Mouse (Mus musculus) hindlimb bud, embryonic 11.5 days (tissue): Measurements from ENCODE around the gene Scn4a.
A peak's percentile ranks its signal among the peaks of the same experiment; 100 is the strongest.
"Not testable (repeated sequence)": the region's sequence is repeated elsewhere in the genome, so short reads cannot be mapped to it uniquely, and the experiment has no call there.

Experiments
- DNase-seq: peaks from one replicate; pipeline ENCODE4 v3.0.0-alpha.2; 2012; ENCODE audit warnings: low read depth, low spot score; ENCODE audit errors: extremely low spot score

The Scn4a gene

DNA sequence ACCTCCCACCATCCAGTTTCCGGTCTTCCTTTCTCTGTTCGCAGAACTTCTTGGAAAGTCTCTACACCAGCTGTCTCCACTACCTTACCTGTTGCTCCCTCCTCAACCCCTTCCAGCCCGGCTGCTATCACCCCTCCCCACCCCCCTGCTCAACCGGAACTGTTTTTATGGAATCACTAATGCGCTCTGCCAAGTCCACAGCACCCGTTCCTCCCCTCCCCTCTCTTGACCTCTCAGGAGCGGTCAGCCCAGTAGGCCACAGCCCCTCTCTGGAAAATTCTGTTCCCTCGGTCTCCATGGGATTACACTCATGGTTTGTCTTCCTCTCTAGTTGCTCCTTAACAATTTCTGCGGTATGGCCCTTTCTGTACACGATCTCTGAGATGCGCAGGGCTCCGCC lies at the start of gene Scn4a:
TSS of gene Scn4a (minus strand) at position 101 of the 400 bp plus-strand sequence.
- no peak for DNase-seq

GRCm38 (mm10) chr11:106398481-106398880 lies 45.4 kb upstream of the Scn4a start:
- DNase-seq: no peak

DNA sequence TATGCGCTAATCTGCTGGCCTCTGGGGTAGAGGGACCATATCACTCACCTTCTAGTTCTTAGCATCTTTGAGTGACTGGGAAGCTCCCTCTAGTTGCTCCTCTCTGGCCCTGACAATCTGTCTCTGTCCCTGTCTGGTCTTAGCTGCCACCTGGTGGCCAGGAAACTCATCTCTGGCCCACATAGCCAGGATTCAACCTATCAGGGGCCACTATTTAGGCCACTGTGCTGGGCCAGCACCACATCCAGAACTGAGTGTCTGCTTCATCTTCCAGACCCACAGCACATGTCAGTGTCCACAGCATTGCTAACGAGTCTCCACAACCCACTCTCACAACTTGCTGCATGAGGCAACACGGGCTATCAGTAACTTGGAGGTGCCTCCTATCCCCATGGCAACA lies 44.6 kb upstream of the Scn4a start:
- DNase-seq: no peak

DNA sequence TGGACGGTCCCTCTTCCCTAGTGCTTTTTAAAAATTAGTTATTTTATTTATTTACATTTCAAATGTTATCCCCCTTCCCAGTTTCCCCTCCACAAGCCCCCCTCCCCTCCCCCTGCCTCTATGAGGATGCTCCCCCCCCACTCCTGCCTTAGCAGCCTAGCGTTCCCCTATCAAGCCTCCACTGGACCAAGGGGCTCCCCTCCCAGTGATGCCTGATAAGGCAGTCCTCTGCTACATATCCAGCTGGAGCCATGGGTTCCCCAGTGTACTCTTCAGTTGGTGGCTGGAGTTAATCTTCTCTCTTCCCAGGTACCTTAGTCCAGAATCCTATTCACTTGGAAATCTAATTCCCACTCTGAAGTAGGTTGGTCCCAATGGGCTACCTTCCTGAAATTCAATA lies 41.0 kb upstream of the Scn4a start:
- DNase-seq: not testable (repeated sequence)

DNA sequence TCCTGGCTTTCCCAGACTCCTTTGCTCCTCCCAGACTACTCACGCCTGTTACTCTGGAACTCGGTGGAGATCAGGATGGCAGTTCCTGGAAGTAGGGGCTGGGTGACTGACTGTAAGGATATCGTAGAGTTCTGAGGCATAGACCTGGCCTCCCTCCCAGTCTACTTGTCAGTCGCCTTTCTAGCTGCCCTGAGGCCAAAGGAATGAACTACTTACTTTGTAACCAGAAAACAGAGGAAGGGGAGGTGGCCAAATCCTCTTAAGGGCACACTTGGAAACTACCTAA lies 40.2 kb upstream of the Scn4a start:
- DNase-seq: no peak

DNA sequence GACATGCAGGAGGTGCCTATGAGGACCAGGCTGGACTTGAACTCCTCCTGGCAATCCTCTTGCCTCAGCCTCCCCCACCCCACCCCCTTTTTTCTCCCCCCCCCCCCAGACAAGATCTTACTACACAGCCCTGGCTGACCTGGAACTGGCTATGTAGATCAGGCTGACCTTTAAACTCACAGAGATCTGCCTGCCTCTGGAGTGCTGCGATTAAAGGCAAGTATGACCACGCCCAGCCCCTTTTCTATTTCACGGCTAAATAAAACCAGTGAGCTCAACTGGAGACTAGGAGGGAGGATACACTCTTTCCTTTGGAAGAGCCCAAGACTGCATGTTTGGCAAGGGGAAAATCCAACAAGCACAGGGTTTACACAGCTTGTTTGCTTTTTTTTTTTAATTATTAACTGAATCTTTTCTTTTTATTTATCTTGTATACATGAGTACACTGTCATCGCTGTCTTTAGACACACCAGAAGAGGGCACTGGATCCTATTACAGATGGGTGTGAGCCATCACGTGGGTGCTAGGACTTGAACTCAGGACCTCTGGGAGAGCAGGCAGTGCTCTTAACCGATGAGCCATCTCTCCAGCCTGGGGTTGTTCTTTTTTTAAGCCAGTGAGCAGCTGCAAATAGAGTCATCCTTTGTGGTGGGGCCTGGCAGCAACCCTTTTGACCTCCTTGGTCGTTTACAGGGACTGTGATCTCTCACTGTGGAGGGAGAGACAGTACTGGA lies 39.7 kb upstream of the Scn4a start:
- DNase-seq: no peak

DNA sequence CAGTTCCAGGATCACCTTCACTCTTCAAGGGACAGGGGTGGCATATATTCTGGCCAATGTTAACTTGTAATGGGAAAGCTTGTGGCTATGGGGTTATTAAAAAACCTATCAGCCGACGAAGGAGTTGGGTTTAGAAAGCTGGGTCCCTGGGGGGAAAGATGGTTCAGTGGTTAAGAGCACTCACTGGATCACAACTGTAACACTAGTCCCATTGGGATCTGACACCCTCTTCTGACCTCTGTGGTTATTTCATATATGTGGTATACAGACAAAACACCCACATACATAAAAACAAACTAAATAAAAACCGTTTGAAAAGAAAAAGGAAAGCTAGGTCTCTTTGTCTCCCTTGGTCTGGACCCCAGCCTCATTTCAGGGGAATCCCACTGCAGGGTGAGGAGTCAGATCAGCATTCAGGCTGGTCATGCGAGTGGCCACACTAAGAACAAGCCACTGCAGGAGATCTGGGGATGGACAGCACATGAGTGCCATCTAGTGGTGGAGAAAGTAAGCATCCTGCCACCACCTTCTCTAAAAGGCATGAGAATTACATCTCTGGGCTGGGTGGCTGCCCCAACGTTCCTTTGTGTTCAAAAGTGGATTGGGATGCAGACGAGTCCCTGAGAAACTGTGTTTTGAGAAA lies 38.6 kb upstream of the Scn4a start:
- peak; percentile 81 for DNase-seq

DNA sequence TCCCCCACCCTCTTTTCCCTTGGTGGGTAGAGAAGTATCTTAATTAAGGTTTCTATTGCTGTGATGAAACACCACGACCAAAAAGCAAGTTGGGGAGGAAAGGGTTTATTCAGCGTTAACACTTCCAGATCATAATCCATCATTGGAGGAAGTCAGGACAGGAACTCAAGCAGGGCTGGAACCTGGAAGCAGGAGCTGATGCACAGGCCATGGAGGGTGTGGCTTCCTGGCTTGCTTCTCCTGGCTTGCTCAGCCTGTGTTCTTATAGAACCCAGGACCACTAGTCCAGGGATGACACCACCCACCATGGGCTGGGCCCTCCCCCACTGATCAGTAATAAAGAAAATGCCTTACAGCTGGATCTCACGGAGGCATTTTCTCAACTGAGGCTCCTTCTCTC lies 37.7 kb upstream of the Scn4a start:
- DNase-seq: no peak

DNA sequence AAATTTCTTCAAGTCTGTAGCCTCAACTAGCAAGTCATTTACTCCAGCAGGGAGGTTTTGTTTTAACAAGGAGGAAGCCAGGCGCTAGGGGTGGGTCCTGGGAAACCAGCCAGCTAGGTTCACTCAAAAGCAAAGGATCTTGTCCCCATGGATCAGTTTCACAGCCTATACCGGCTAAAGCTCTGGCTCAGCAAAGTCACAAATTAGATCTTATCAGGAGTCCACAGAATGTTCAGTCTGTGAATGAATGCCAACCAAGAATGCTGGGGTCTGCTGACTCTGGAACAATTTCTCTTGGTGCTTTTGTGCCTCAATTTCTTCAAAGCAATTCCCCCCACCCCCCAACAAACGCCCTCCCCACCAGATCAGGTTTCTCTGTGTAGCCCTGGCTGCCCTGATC lies 36.5 kb upstream of the Scn4a start:
- no peak for DNase-seq

GRCm38 (mm10) chr11:106387791-106388216 lies 34.7 kb upstream of the Scn4a start, which contains the start of gene Icam2:
Gene Icam2, minus strand, starts transcription at chr11:106388075.
- no peak for DNase-seq

DNA sequence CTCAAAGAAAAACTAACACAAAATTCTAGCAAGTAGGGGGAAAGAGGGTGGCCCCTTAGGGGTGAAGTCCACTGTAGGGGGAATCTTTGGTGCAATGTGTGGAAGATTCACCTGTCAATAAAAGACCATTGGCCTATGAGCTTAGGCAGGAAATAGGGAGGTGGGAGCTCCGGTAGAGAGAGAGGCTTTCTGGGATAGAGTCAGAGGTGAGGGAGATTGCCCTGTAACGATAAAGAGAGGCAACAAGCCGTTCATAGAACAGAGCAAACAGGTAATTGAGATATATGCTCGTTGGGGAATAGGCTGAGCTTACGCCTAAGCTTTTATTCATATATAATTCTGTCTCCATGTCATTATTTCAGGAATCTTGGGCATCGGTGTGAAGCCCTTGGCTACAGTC lies 33.9 kb upstream of the Scn4a start:
- no peak for DNase-seq

- DNase-seq: no peak
Observed at GRCm38 (mm10) chr11:106386409-106386808, 33.3 kb upstream of the Scn4a start.

GRCm38 (mm10) chr11:106383051-106383790 lies 30.1 kb upstream of the Scn4a start:
- no peak for DNase-seq

DNA sequence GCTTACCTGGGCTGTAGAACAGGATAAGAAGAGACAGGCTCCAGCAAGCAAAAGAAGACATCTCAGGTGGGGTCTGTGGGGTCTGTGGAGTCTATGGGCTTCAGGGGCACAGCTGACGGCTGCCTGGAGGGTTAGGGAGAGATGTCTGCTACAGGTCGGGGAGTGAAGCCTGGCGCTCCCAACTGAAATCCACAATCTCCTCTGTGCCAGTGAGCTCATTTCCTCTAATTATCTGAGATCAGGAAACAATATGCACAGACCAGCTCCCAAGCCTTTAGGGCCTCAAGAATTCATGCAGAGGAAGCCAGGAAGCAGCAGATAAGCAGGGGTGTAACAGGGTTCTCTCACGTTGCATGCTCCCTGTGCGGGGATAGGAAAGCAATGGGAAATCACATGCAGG lies 29.3 kb upstream of the Scn4a start:
- no peak for DNase-seq

DNA sequence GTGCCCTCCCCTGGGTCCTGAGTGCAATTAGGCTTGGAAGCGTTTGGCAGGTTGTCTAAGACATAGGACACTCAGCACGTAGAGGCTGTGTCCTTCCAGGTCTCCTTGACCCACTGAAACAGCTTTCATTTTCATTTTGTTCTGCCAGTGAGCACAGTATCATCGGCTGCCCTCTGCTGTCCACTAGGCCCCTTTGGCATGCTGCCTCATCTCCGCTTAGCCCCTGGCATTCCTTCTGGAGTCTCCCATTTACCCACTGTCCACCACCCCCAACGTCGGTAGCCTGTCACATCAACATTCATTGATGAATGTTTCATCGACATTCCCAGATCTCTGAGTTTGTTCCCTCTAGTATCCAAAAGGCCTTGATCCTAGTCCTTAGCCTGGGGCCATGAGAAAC lies 28.8 kb upstream of the Scn4a start:
- DNase-seq: no peak

GRCm38 (mm10) chr11:106381011-106381410 lies 27.9 kb upstream of the Scn4a start:
- DNase-seq: no peak

DNA sequence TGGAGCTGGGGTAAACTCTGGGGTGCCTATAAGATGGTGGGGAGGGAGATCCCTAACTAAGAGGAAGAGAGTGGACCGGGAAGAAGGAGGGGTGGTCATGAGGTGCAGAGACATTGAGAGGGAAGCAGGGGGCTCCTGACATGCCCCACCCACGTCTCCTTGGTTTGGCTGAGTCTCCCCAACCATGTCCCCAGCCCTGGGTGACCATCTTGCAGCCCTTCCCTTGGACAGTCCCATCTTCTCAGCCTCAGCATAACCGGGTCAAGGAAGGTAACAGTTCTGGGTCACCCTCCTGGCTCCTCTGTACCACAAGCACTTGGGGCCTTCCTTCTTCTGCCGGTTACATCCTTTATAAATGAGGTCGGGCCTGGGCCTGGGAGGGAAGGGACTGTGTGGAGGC lies 21.9 kb upstream of the Scn4a start:
- no peak for DNase-seq

DNA sequence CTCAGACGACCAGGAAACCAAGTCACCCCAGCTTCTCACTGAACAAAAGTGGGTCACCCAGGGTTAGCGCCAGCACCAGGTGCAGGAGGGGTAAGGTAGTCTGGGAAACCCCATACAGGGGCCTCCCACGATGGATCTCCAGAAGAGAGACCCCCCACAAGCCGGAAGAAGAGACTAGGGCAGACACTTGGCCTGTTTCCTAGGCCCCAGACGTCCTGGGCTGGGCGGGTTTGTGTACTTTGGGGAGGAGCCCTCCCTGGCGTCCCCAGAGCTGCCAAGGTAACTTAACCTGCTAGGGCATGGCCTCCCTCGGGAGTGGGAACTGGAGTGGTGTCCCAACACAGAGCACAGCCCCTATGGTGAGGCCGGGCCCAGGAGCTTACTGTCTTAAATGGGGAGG lies 21.5 kb upstream of the Scn4a start:
- no peak for DNase-seq

GRCm38 (mm10) chr11:106373998-106374397 lies 20.9 kb upstream of the Scn4a start:
- no peak for DNase-seq

GRCm38 (mm10) chr11:106366316-106366715 lies 13.2 kb upstream of the Scn4a start:
- DNase-seq: peak; percentile 37

DNA sequence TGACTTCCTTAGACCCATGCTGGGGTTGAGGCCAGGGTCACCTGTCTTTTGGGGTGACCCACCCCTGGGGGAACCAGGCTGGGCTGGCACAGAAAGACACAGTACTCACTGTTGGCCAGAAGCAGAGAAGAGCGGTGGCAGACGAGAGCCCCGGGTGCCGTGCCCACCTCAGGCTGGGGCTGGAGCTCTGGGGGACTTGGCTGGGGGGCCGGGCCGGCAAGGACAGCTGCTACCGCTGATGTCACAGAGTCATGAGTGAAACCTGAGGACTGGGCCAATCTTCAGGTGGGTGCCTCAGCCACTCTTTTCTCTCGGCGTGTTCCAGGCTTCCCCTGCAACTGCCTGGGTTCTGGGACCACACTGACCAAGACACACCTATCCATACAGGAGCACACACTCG lies 12.3 kb upstream of the Scn4a start, which contains the start of gene Prr29:
TSS of gene Prr29 (plus strand) at position 107 of the 400 bp plus-strand sequence.
- no peak for DNase-seq

DNA sequence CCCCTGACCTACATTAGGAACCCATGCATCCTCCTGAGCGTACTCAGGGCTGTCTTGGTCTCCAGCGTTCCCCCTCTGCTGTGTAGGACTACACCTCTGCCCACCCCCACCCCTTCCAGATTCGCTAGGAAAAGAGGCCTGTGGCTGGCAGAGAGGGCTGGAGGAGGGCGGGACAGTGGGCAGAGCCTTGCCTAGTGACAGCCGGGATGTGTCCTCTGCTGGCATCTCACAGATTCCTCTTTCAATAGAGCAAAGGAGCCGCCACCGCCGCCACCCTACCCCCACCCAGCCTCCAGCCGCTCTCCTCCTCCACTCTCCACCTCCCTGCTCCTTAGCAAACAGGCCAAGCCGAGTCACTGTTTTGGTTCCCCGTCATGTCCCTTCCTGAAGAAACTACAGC lies 11.6 kb upstream of the Scn4a start:
- no peak for DNase-seq
